Mouse (Mus musculus) MEL (cell line): ENCODE results near the gene Tpbgl. TPM values are rescaled to one million over a fixed set of nuclear protein-coding genes. Genes with fewer than 3 reads are reported as not detected.
A peak's percentile ranks its signal among the peaks of the same experiment; 100 is the strongest.

Experiments
- DNase-seq: peaks from one replicate; pipeline ENCODE4 v3.0.0; 2011; ENCODE audit warnings: low read depth, low spot score
- H3K27ac ChIP-seq: 2 replicates; pipeline ENCODE4 v1.5.1; 2012; ENCODE audit warnings: low read depth, mild to moderate bottlenecking, control low read depth, low read length, moderate library complexity; ENCODE audit not compliant: control insufficient read depth
- H3K27me3 ChIP-seq, 2 experiments: fragments of 150-350 bp in 1 of 2; sonication (generic) in 1 of 2; 2 replicates each; pipeline ENCODE4 v1.6.1; 2012; ENCODE audit warnings: low read length in 2 of 2, mild to moderate bottlenecking in 2 of 2, improper control_type of control experiment in 1 of 2, moderate library complexity in 1 of 2; ENCODE audit not compliant: insufficient read depth in 2 of 2, control insufficient read depth in 1 of 2
- H3K36me3 ChIP-seq, 2 experiments: 2 replicates each; pipeline ENCODE4 v1.6.1; 2012 to 2014; ENCODE audit warnings: low read length in 2 of 2, improper control_type of control experiment in 1 of 2, inconsistent platforms in 1 of 2, mild to moderate bottlenecking in 1 of 2; ENCODE audit not compliant: insufficient read depth in 2 of 2, control insufficient read depth in 1 of 2
- H3K4me1 ChIP-seq, 2 experiments: fragments of 150-350 bp in 1 of 2; sonication (generic) in 1 of 2; 2 replicates each; pipeline ENCODE4 v1.6.1; 2012; ENCODE audit warnings: low read length in 2 of 2, improper control_type of control experiment in 1 of 2, mild to moderate bottlenecking in 1 of 2; ENCODE audit not compliant: insufficient read depth in 2 of 2, control insufficient read depth in 1 of 2
- H3K4me3 ChIP-seq, 2 experiments: fragments of 150-350 bp in 1 of 2; sonication (generic) in 1 of 2; 2 replicates each; pipeline ENCODE4 v1.5.1; 2012; ENCODE audit warnings: low read depth in 2 of 2, low read length in 2 of 2, mild to moderate bottlenecking in 2 of 2, moderate library complexity in 2 of 2, control low read depth in 1 of 2, improper control_type of control experiment in 1 of 2; ENCODE audit not compliant: control insufficient read depth in 1 of 2, insufficient read depth in 1 of 2
- H3K79me2 ChIP-seq: 2 replicates; pipeline ENCODE4 v1.6.1; 2012; ENCODE audit warnings: mild to moderate bottlenecking, low read length, moderate library complexity; ENCODE audit not compliant: control insufficient read depth, poor library complexity, insufficient read depth
- H3K9ac ChIP-seq: 2 replicates; pipeline ENCODE4 v1.6.1; 2012; ENCODE audit warnings: low read depth, mild to moderate bottlenecking, control low read depth, low read length, moderate library complexity; ENCODE audit not compliant: control insufficient read depth, poor library complexity, severe bottlenecking
- H3K9me3 ChIP-seq: fragments of 150-350 bp; sonication (generic); replicated peaks from 2 replicates; pipeline ENCODE4 v1.6.1; 2012; ENCODE audit warnings: mild to moderate bottlenecking, low read length, improper control_type of control experiment, moderate library complexity; ENCODE audit not compliant: insufficient read depth
- CHD2 ChIP-seq: IDR thresholded peaks from 2 replicates; pipeline ENCODE4 v1.6.1; 2011; ENCODE audit warnings: low read length, improper control_type of control experiment
- E2F4 ChIP-seq: IDR thresholded peaks from 2 replicates; pipeline ENCODE4 v1.6.1; 2011; ENCODE audit warnings: low read depth, low read length, improper control_type of control experiment, borderline replicate concordance
- ELF1 ChIP-seq: IDR thresholded peaks from 2 replicates; pipeline ENCODE4 v1.6.1; 2014; ENCODE audit warnings: low read depth, mild to moderate bottlenecking, inconsistent platforms, low read length, improper control_type of control experiment, moderate library complexity
- EP300 ChIP-seq, 2 experiments: IDR thresholded peaks; 2 replicates each; pipeline ENCODE4 v1.6.1; 2011; ENCODE audit warnings: improper control_type of control experiment in 2 of 2, low read length in 2 of 2, low read depth in 1 of 2, mild to moderate bottlenecking in 1 of 2
- GABPA ChIP-seq: IDR thresholded peaks from 2 replicates; pipeline ENCODE4 v1.6.1; 2012; ENCODE audit warnings: low read depth, mild to moderate bottlenecking, inconsistent platforms, low read length, improper control_type of control experiment, moderate library complexity
- GATA1 ChIP-seq: IDR thresholded peaks from 2 replicates; pipeline ENCODE4 v1.6.1; 2011; ENCODE audit warnings: low read depth, low read length, improper control_type of control experiment
- KAT2A ChIP-seq: conservative IDR thresholded peaks from 2 replicates; pipeline ENCODE4 v1.6.1; 2012; ENCODE audit warnings: low read depth, low read length, improper control_type of control experiment, inconsistent platforms
- MAFK ChIP-seq: IDR thresholded peaks from 2 replicates; pipeline ENCODE4 v1.6.1; 2011; ENCODE audit warnings: low read depth, mild to moderate bottlenecking, low read length, improper control_type of control experiment, borderline replicate concordance
- MAX ChIP-seq: IDR thresholded peaks from 2 replicates; pipeline ENCODE4 v1.6.1; 2011; ENCODE audit warnings: low read length, improper control_type of control experiment
- MYB ChIP-seq: IDR thresholded peaks from 2 replicates; pipeline ENCODE4 v1.6.1; 2011; ENCODE audit warnings: mild to moderate bottlenecking, low read depth, low read length, improper control_type of control experiment
- MYC ChIP-seq: IDR thresholded peaks from 2 replicates; pipeline ENCODE4 v1.6.1; 2011; ENCODE audit warnings: low read depth, mild to moderate bottlenecking, low read length, improper control_type of control experiment, moderate library complexity
- POLR2AphosphoS2 ChIP-seq: IDR thresholded peaks from 2 replicates; pipeline ENCODE4 v1.6.1; 2011; ENCODE audit warnings: low read length, improper control_type of control experiment
- RAD21 ChIP-seq: IDR thresholded peaks from 2 replicates; pipeline ENCODE4 v1.6.1; 2011; ENCODE audit warnings: mild to moderate bottlenecking, low read depth, low read length, improper control_type of control experiment
- RCOR1 ChIP-seq: IDR thresholded peaks from 2 replicates; pipeline ENCODE4 v1.6.1; 2012; ENCODE audit warnings: low read depth, mild to moderate bottlenecking, inconsistent platforms, low read length, improper control_type of control experiment
- SMC3 ChIP-seq: IDR thresholded peaks from 2 replicates; pipeline ENCODE4 v1.6.1; 2011; ENCODE audit warnings: low read depth, low read length, improper control_type of control experiment
- TAL1 ChIP-seq: IDR thresholded peaks from 2 replicates; pipeline ENCODE4 v1.6.1; 2012; ENCODE audit warnings: mild to moderate bottlenecking, inconsistent platforms, low read length, moderate library complexity, mixed read lengths
- TCF12 ChIP-seq: IDR thresholded peaks from 2 replicates; pipeline ENCODE4 v1.6.1; 2014; ENCODE audit warnings: low read depth, mild to moderate bottlenecking, inconsistent platforms, low read length, improper control_type of control experiment, moderate library complexity
- UBTF ChIP-seq: IDR thresholded peaks from 2 replicates; pipeline ENCODE4 v1.6.1; 2012; ENCODE audit warnings: low read depth, mild to moderate bottlenecking, inconsistent platforms, low read length, improper control_type of control experiment, moderate library complexity, borderline replicate concordance; ENCODE audit not compliant: insufficient read depth
- ZC3H11A ChIP-seq: IDR thresholded peaks from 2 replicates; pipeline ENCODE4 v1.6.1; 2012; ENCODE audit warnings: low read depth, mild to moderate bottlenecking, inconsistent platforms, low read length, improper control_type of control experiment
- ZKSCAN1 ChIP-seq: IDR thresholded peaks from 2 replicates; pipeline ENCODE4 v1.6.1; 2012; ENCODE audit warnings: low read depth, mild to moderate bottlenecking, inconsistent platforms, low read length, improper control_type of control experiment, moderate library complexity
- ZMIZ1 ChIP-seq: IDR thresholded peaks from 2 replicates; pipeline ENCODE4 v1.6.1; 2012; ENCODE audit warnings: low read depth, mild to moderate bottlenecking, inconsistent platforms, low read length, improper control_type of control experiment, moderate library complexity
- polyA plus RNA-seq, 2 experiments: library from polyadenylated mRNA; stranded (reverse) in 1 of 2; unstranded in 1 of 2; fragments of >175 nt in 1 of 2; fragments of >200 nt in 1 of 2; gene quantifications; 2 replicates each; pipeline versions ENCODE4 v1.2.1 to v1.2.4; 2012; ENCODE audit warnings: low replicate concordance in 2 of 2, low read depth in 1 of 2; ENCODE audit not compliant: insufficient read length in 2 of 2, insufficient read depth in 1 of 2, missing spikeins in 1 of 2
- total RNA-seq: library from RNA; depleted of rRNA; stranded (reverse); fragments of 300-350 nt; gene quantifications from 2 replicates; pipeline ENCODE4 v1.2.3, GENCODE M21; 2012

Tpbgl gene
- total and polyA plus RNA-seq, 3 experiments, result not detected

DNA sequence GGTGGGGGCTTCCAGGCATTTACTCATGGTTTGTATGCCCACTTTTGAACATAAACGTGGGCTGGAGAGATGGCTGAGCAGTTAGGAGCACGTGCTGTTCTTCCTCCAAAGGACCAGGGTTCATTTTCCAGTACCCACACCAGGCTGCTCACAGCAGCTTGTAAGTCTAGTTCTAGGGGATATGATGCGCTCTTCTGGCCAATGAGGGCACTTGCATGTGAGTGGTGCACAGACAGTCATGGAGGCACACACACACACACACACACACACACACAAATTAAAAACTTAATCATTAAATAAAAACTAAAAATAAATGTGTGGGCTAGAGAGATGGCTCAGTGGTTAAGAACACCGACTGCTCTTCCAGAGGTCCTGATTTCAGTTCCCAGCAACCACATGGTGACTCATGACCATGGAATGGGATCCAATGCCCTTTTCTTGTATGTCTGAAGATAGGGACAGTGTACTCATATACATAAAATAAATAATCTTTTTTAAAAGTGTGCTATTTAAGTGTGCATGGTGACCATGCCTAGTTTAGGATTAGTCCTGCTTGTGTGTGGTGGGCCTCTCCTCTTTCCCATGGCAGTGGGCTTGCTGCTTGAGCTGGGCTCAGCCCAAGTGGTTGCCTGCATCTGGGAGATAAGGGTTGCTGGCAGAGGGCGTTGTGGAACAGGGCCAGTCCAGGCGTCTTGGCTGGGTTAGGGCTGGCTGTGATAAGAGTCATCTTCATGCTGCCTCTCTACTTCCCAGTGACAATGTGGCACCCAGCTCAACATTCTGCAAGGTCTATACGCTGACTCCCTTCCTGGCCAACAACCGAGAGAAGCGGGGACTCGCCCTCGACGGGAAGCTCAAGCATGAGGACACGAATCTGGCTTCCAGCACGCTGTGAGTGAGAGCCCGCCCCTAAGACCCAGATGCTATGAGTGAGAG is 32.8 kb downstream of the Tpbgl start (continued):
- TF ChIP-seq MAFK, result peak; percentile 50; the same call in 1 of the 2 replicates
- TF ChIP-seq GABPA, result no peak
- TF ChIP-seq MAX, result peak; percentile 91
- no peak; the same call in 1 of the 2 replicates for TF ChIP-seq RAD21
- peak; percentile 100 for TF ChIP-seq TCF12
- TF ChIP-seq CHD2, result 0 out of 2 replicates have a peak, but pooled peaks have one; percentile 25
- TF ChIP-seq ZC3H11A, result no peak
- TF ChIP-seq POLR2AphosphoS2, result peak; percentile 89
- no peak for TF ChIP-seq ZKSCAN1
- peak; percentile 65 for TF ChIP-seq MYB
- peak; percentile 62; the same call in 1 of the 2 replicates for TF ChIP-seq ZMIZ1
- no peak for TF ChIP-seq KAT2A
- 0 out of 2 replicates have a peak, but pooled peaks have one; percentile 46 for TF ChIP-seq ELF1
- peak; percentile 99 for TF ChIP-seq TAL1
- no peak for TF ChIP-seq E2F4
- TF ChIP-seq GATA1, result peak; percentile 98
- no peak for TF ChIP-seq UBTF

DNA sequence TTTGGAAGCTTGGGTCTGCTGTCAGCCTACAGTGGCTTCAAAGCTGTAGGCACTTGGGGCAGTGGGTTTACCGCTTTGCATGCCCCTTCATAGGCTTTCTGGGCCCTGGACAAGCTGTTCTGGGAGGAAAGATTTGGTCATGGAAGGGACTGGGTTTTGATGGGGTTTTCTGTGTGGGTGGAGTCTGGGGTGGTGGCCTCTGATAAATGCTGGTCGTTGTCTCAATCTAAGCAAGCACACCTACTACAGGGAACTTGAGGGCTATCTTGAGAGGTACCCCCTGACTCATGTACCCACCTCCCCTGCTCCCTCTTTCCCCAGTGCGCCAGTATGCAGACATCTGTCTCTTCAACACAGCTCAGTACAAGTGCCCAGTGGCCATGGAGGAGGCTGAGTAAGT is 34.2 kb downstream of the Tpbgl start:
- peaks cover 0 to 44% of the 10 kb centered on the region in 2 experiments; a peak in 2 of 4 replicates for H3K36me3 ChIP-seq
- DNase-seq, result peak; percentile 34
- H3K79me2 ChIP-seq, result no peaks in the 10 kb centered on the region
- H3K9me3 ChIP-seq, result no peaks in the 10 kb centered on the region
- H3K9ac ChIP-seq, result no peak overlapping the region
- TF ChIP-seq TAL1 (peak; percentile 32; the same call in 1 of the 2 replicates), EP300 (IDR thresholded peaks at IDR 0.05; ENCODE audit: low read depth in 1 of 2, low read length in 2 of 2) (peak; percentile 61 to 76; a peak in 3 of 4 replicates), RCOR1 (peak; percentile 23; the same call in 1 of the 2 replicates), GATA1 (peak; percentile 35; the same call in 1 of the 2 replicates), MYC (no peak), SMC3 (no peak), TCF12 (peak; percentile 43; the same call in 1 of the 2 replicates), ZC3H11A (no peak)
- peak overlapping the region; percentile 74 for H3K27ac ChIP-seq
- H3K27me3 ChIP-seq, result no peaks in the 10 kb centered on the region
- no peak overlapping the region for H3K4me3 ChIP-seq
- peaks cover 32 to 52% of the 10 kb centered on the region in 2 experiments for H3K4me1 ChIP-seq
